ENCODE assay signal across 8 mouse cellular contexts in genomic region chr5:76904713-76905404, GRCm38 (mm10). TPM values are rescaled to one million over a fixed set of nuclear protein-coding genes. Genes with fewer than 3 reads are reported as not detected.
DNase-seq lines count a peak whose midpoint lies in the region; ATAC-seq and TF ChIP-seq lines count a peak whose summit lies in the region.

No protein-coding gene starts in this region.

- peak overlapping the region; percentile 61 for H3K4me2 ChIP-seq in intestine, embryonic 14.5 days (ENCODE audit: low read length)
- peak overlapping the region; percentile 73 for H3K4me2 ChIP-seq in neural tube, embryonic 12.5 days (replicated peaks)

- H3K4me3 ChIP-seq in gastrocnemius, adult 2 months = peak overlapping the region; percentile 83
- peak overlapping the region; percentile 86 for H3K4me3 ChIP-seq in intestine, embryonic 14.5 days (ENCODE audit: low read depth, low read length)
- H3K4me3 ChIP-seq in neural tube, embryonic 12.5 days = peak overlapping the region; percentile 53

- ATAC-seq in intestine, embryonic 14.5 days (replicated peaks; ENCODE audit: low FRiP score, low TSS enrichment, low read depth) = no peak; the same call in 1 of the 2 replicates
- ATAC-seq in neural tube, embryonic 12.5 days (ENCODE audit: low FRiP score, low read depth) = no peak; the same call in 1 of the 2 replicates

- intact Hi-C loops in gastrocnemius, adult 2 months (cut with DNase I) = loop anchor here (2.0 to 10.0 kb wide), 3 partner anchors 46 to 410 kb away; partner anchors contain the start of genes Noa1, Paics, Polr2b and Ppat

- peak overlapping the region; percentile 99 for H3K27ac ChIP-seq in gastrocnemius, adult 2 months
- H3K27ac ChIP-seq in intestine, embryonic 14.5 days (ENCODE audit: low read depth) = peak overlapping the region; percentile 88
- 0 out of 2 replicates have a peak overlapping the region, but pooled peaks have one; percentile 69 for H3K27ac ChIP-seq in neural tube, embryonic 12.5 days

- H3K27me3 ChIP-seq in intestine, embryonic 14.5 days (replicated peaks; ENCODE audit: control insufficient read depth, insufficient read depth, low read length) = no peaks in the 10 kb centered on the region
- H3K27me3 ChIP-seq in neural tube, embryonic 12.5 days (replicated peaks) = no peaks in the 10 kb centered on the region

- H3K9me3 ChIP-seq in intestine, embryonic 14.5 days (ENCODE audit: control insufficient read depth, low read length) = no peaks in the 10 kb centered on the region
- H3K9me3 ChIP-seq in neural tube, embryonic 12.5 days = no peaks in the 10 kb centered on the region

- 0 out of 2 replicates have a peak, but pooled peaks cover 2% of the 10 kb centered on the region for H3K36me3 ChIP-seq in intestine, embryonic 14.5 days (ENCODE audit: control insufficient read depth, insufficient read depth, low read length)
- H3K36me3 ChIP-seq in neural tube, embryonic 12.5 days = no peaks in the 10 kb centered on the region; the same call in 1 of the 2 replicates

- H3K9ac ChIP-seq in intestine, embryonic 14.5 days (ENCODE audit: low read length) = peak overlapping the region; percentile 85
- peak overlapping the region; percentile 63 for H3K9ac ChIP-seq in neural tube, embryonic 12.5 days

- H3K4me1 ChIP-seq in intestine, embryonic 14.5 days (replicated peaks; ENCODE audit: control insufficient read depth, insufficient read depth, low read length) = no peaks in the 10 kb centered on the region
- H3K4me1 ChIP-seq in neural tube, embryonic 12.5 days = peaks cover 5% of the 10 kb centered on the region; the same call in 1 of the 2 replicates

- TF ChIP-seq CTCF in gastrocnemius, adult 2 months (IDR thresholded peaks at IDR 0.05) = no peak

- 1% methylated on average over 19 of the region's 19 CpGs for WGBS in intestine, embryonic 14.5 days
- 2% methylated on average over 19 of the region's 19 CpGs for WGBS in neural tube, embryonic 12.5 days

- no peak for DNase-seq in gastrocnemius, adult 2 months
- DNase-seq in gastrocnemius, postnatal 4 days (ENCODE audit: low spot score in 2 of 2) = no peak
- DNase-seq in B cell, adult 2 months = peak; percentile 26
- peak; percentile 14 for DNase-seq in embryo, embryonic 9.5 days (ENCODE audit: extremely low spot score)
- no peak for DNase-seq in intestine, embryonic 14.5 days (ENCODE audit: low spot score)
- no peak for DNase-seq in yolk sac, embryonic 10.5 days (ENCODE audit: low spot score)
- DNase-seq in spleen, postnatal 14 days (ENCODE audit: low spot score in 2 of 2) = no peak

RNA-seq across cellular contexts. Expression of gene Aasdh, which starts 0.5 kb away (rescaled TPM):
- total RNA-seq in gastrocnemius, adult 2 months (2021) = 10 to 100 TPM in 1 of 2 experiments, 1 to 10 TPM in 1; 9.6 to 12.9 TPM
- total RNA-seq in gastrocnemius, postnatal 4 days (2021) = 10 to 100 TPM; 12.4 to 16.0 TPM
- 18.2 and 25.4 TPM in 2 replicates for polyA plus RNA-seq in intestine, embryonic 14.5 days (2014; fragmentation: Nextera tagmentation; extraction: Ambion mirVana)
- polyA plus RNA-seq in neural tube, embryonic 12.5 days (2016; fragmentation: Nextera tagmentation; extraction: Ambion mirVana) = 18.5 and 18.6 TPM in 2 replicates

RNA-seq across cellular contexts. Expression of gene Paics, which starts 46.2 kb away (rescaled TPM):
- 100 to 1,000 TPM; 129 to 139 TPM for total RNA-seq in gastrocnemius, adult 2 months (2021)
- 100 to 1,000 TPM; 150 to 154 TPM for total RNA-seq in gastrocnemius, postnatal 4 days (2021)
- polyA plus RNA-seq in intestine, embryonic 14.5 days (2014; fragmentation: Nextera tagmentation; extraction: Ambion mirVana) = 241 and 252 TPM in 2 replicates
- 253 and 263 TPM in 2 replicates for polyA plus RNA-seq in neural tube, embryonic 12.5 days (2016; fragmentation: Nextera tagmentation; extraction: Ambion mirVana)

RNA-seq across cellular contexts. Expression of gene Ppat, which starts 46.5 kb away (rescaled TPM):
- 10 to 100 TPM; 21.2 to 21.8 TPM for total RNA-seq in gastrocnemius, adult 2 months (2021)
- 10 to 100 TPM; 35.6 to 39.2 TPM for total RNA-seq in gastrocnemius, postnatal 4 days (2021)
- polyA plus RNA-seq in intestine, embryonic 14.5 days (2014; fragmentation: Nextera tagmentation; extraction: Ambion mirVana) = 39.2 and 43.6 TPM in 2 replicates
- polyA plus RNA-seq in neural tube, embryonic 12.5 days (2016; fragmentation: Nextera tagmentation; extraction: Ambion mirVana) = 22.4 and 23.1 TPM in 2 replicates

Comparison
In these comparisons a context has a peak if more than half of its experiments do, and no peak if none do; other contexts are left out.
1. DNase-seq: peak in B cell, adult 2 months (2 of 2) and embryo, embryonic 9.5 days (single experiment); none in gastrocnemius, adult 2 months (single experiment), gastrocnemius, postnatal 4 days (0 of 2), intestine, embryonic 14.5 days (single experiment), yolk sac, embryonic 10.5 days (single experiment) and spleen, postnatal 14 days (0 of 2).
2. Peak in every context shown above with its lines, with median percentiles within 50 percentile points of each other: H3K27ac ChIP-seq and H3K4me3 ChIP-seq.